Mouse (Mus musculus): ENCODE measurements around the gene Lmntd1.
"Not testable (repeated sequence)": the region's sequence is repeated elsewhere in the genome, so short reads cannot be mapped to it uniquely, and the experiment has no call there.

Gene Lmntd1

GRCm38 (mm10) chr6:145341301-145342193 lies 272.6 kb downstream of the Lmntd1 start:
- peak; percentile 76 to 79 for DNase-seq (ENCODE audit: low spot score in 2 of 2)

- peak; percentile 89 to 91 for DNase-seq (ENCODE audit: low spot score in 2 of 2)
Measured at GRCm38 (mm10) chr6:145340657-145341146, 273.4 kb downstream of the Lmntd1 start.

DNA sequence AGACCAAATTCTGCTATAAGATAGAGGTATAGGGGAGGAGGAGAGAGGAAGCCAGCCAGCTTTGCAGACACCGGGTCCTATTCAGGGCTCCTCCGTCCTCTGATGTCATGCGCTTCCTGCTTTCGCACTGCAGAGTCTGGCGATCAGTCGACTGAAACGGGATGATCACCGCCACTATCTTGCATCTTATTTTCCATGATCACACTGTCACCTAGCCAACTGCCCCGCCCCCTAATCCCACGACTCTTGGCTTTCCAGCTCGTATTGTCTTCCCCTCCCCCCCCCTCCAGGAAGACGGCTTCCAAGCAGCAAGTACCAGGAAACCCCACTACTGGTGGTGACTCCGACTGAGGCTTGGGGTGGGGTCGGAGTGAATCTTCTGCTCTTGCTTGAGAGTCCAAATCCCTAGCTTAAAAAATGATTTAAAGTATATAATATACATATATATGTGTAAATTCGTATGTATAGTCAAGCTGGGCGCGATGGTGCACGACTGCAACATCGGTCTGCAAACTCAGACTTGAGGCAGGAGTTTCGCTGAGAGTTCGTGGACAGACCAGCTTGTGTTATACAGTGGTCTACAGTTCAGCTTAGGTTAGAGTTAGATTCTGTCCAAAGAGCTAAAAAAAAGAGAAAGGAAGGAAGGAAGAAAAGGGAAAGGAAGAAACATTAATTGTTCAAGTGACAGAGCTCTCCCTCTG lies 274.0 kb downstream of the Lmntd1 start:
- DNase-seq (ENCODE audit: low spot score in 2 of 2), result peak; percentile 28 to 46

DNA sequence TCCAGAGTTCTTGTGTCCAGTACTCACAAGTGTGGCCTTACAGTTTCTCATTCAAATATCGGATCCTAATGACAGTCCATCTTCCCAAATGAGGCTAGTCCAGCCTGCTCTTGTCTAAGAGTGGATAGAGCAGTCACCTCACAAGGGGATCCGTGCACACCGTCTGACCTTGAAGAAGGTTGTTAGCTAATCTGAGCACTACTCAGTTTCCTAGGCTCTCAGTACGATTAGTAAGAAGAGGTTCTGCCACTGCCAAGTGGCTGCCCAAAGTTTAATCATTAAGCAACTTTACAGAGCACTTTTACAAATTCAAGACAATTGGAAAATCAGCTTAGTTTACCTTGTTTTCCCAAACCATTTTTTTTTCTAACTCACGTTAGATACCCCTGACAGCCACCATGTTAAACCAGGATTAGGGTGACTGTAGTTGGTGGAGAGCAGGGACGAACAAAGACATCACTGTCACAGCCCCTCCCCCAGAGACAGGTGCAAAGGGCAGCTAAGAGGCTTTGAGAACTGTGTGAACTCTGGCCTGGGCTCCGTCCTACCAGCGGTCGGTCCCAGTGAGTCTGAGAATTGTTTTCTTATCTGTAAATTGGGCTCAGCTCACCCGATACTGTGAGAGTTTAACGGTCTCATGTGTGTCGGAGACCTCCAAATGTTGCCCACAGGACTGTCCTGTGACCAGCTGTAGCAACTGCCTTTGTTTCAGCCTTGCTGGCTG lies 275.4 kb downstream of the Lmntd1 start:
- no peak for DNase-seq (ENCODE audit: low spot score in 2 of 2)

DNA sequence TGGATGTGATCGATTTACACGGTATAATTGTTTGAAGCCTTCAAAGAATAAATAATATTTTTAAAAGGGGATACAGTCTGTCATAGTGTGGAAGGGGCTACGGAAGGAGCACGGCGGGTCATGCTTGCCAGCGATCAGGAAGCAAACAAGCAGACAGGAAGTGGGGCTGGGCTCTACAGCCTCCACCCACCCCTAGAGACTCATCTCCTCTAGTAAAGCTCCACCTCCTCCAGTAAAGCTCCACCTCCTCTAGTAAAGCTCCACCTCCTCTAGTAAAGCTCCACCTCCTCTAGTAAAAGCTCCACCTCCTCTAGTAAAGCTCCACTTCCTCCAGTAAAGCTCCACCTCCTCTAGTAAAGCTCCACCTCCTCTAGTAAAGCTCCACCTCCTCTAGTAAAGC lies 276.6 kb downstream of the Lmntd1 start:
- not testable (repeated sequence) for DNase-seq (ENCODE audit: low spot score in 2 of 2)

DNA sequence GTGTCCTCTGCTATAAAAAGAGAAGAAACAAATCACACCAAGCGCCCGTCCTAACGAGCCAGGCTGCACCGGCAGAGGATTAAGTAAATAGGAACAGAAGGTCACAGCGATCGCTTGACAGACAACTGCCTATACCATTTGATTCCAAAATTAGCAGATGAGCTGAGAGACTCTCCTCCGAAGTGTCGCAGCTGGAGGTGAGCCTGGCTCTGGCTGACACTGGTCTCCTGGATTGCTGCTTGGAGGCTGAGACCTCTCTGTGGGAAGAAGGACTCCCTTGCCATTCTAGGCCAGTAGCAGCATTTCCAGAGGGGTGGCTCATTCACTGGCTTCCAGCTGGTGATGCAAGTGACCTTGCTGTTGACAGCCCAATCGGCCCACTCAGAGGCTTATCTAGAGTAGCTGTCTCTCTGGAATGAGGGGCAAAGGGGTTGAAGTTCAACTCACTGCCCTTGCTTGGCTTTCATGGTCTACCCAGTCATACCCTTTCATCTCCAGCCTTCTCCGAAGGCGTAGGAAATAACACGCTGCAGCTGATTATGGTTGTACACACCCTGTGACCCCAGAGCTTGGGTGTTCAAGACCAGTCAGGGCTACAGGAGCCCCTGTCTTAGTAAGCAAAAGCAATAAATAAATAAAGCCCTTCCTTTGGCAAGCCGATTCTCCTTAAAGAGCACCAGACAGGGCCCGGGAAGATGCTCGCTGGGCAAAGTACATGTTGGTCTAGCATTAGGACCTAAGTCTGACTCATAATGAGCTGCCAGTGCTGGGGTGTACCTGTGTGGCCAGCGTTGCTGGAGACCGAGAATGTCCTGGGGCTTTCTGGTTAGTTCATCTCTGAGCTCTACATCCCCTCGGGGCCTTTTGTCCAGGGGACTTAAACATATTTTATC lies 278.0 kb downstream of the Lmntd1 start:
- DNase-seq (ENCODE audit: low spot score in 2 of 2), result no peak

DNA sequence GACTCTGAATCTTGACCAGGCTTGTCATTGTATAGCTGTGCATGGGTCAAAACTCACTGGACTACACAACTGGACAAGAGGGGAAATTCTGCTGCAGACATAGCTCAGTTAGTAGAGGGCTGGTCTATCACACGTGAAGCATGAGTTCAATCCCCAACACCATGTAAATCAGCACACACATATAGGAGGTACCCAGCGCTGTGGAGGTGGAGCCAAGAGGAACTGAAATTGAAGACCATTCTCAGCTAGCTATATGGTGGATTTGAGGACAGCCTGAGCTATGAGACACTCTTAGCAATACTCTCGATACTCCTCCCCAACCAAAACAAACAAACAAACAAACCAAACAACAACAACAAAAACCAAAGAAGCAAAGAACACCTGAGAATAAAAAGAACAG lies 279.9 kb downstream of the Lmntd1 start:
- DNase-seq (ENCODE audit: low spot score in 2 of 2), result no peak

DNA sequence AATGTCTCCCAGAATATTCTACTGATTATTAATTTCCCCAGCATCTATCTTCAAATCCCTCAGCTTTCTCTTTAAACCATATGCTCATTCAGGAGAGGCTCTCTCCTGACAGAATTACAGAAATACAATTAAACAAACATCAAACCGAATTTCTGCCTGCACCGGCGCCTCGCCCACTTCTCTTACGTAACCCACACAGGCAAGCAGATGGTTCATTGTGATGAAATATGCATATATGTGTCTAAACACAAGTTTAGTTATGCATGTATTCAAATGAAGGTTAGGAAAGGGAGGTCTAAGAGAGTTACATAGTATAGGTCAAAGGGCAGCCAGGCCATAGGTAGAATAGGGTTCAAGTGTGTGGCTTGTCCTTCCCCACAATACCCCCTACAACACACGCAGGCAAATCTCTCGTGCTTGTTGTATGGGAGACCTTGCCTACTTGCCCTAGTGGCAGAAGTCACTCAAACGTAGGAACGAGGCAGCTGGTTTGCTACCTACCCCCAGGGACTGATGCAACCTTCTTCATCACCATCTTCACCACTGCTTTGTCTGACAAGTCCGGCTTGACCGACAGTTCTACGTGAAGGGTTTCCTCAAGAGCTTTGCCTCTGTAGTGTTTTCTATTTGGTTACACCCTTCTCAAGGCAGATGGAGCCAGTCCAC lies 287.8 kb downstream of the Lmntd1 start:
- no peak for DNase-seq (ENCODE audit: low spot score in 2 of 2)

DNA sequence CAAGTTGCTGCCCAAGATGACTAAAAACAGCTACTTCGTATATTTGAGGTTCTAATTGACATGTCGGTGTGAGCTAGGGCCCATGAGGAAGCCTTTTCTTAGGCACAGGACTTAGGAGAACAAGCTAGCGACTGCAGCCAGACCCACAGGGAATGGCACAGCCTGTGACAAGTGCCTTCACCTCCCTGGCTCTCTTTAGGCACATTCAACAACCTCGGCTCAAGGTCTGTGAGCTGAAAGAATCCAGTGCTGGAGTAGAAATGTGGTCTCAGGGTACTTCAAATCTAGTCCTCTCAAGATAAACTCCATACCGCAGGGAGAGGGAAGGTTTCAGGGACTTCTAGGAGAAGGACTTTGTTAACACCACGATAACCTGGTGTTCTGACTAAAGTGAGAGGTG lies 289.0 kb downstream of the Lmntd1 start:
- no peak for DNase-seq (ENCODE audit: low spot score in 2 of 2)

- no peak for DNase-seq (ENCODE audit: low spot score in 2 of 2)
Measured at GRCm38 (mm10) chr6:145324470-145324869, 289.6 kb downstream of the Lmntd1 start.

- DNase-seq (ENCODE audit: low spot score in 2 of 2), result no peak
Measured at GRCm38 (mm10) chr6:145322246-145322645, 291.9 kb downstream of the Lmntd1 start.

GRCm38 (mm10) chr6:145320156-145320555 lies 294.0 kb downstream of the Lmntd1 start:
- DNase-seq (ENCODE audit: low spot score in 2 of 2), result no peak

Data from frontal cortex, postnatal 14 days (tissue).